Mouse (Mus musculus): ENCODE data around the gene Myg1.
"Not testable (repeated sequence)": the region's sequence is repeated elsewhere in the genome, so short reads cannot be mapped to it uniquely, and the experiment has no call there.

DNA sequence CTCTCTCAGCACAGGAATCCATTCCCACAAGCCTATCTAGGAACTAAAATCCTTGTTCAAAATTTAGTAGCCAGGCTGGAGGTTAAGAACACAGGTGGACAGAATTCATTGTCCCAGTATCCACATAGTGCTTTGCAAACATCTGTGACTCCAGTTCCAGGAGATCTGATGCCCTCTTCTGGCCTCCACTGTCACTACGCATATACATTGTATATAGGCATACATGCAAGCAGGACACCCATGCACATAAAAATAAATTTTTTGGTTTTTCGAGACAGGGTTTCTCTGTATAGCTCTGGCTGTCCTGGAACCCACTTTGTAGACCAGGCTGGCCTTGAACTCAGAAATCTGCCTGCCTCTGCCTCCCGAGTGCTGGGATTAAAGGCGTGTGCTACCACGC, 4.4 kb downstream of the Myg1 start:
- TF ChIP-seq CTCF (IDR thresholded peaks at IDR 0.05), result peak; percentile 55
- not testable (repeated sequence) for TF ChIP-seq EP300 (IDR thresholded peaks at IDR 0.05)
